Mouse (Mus musculus): ENCODE results near the gene Farsb. TPM values are rescaled to one million over a fixed set of nuclear protein-coding genes. Genes with fewer than 3 reads are reported as not detected.

The Farsb gene
- polyA plus RNA-seq, 2 experiments = 60.3 to 124 TPM

- ATAC-seq (ENCODE audit: low FRiP score, low read depth) (no peak), DNase-seq (ENCODE audit: low spot score) (no peak)
- WGBS = 90% methylated on average over 8 of the region's 8 CpGs
- Histone ChIP-seq H3K27ac (replicated peaks; ENCODE audit: low read depth, low read length) (no peak overlapping the region), H3K9me3 (ENCODE audit: control insufficient read depth, low read length) (no peaks in the 10 kb centered on the region), H3K4me3 (replicated peaks; ENCODE audit: low read length) (no peak overlapping the region), H3K36me3 (ENCODE audit: control insufficient read depth, insufficient read depth, low read length) (peaks cover 44% of the 10 kb centered on the region), H3K4me1 (ENCODE audit: control insufficient read depth, insufficient read depth, low read length) (no peaks in the 10 kb centered on the region), H3K9ac (ENCODE audit: low read depth, low read length, severe bottlenecking) (no peak overlapping the region), H3K27me3 (ENCODE audit: control insufficient read depth, insufficient read depth, low read length) (no peaks in the 10 kb centered on the region), H3K4me2 (replicated peaks; ENCODE audit: low read depth, low read length, severe bottlenecking) (no peak overlapping the region)
- no peak for TF ChIP-seq POLR2A (IDR thresholded peaks at IDR 0.05; ENCODE audit: borderline replicate concordance, extremely low read depth, insufficient read depth, insufficient read length)
These were observed 48.0 kb downstream of the Farsb start for GRCm38 (mm10) chr1:78440716-78441115.

GRCm38 (mm10) chr1:78437150-78437549, 51.5 kb downstream of the Farsb start:
- whole genome bisulfite sequencing = 81% methylated on average over 3 of the region's 3 CpGs
- H3K27ac ChIP-seq (replicated peaks; ENCODE audit: low read depth, low read length) = no peak overlapping the region
- DNase-seq (ENCODE audit: low spot score) (no peak), ATAC-seq (ENCODE audit: low FRiP score, low read depth) (no peak)
- no peaks in the 10 kb centered on the region for H3K4me1 ChIP-seq (ENCODE audit: control insufficient read depth, insufficient read depth, low read length)
- no peaks in the 10 kb centered on the region for H3K9me3 ChIP-seq (ENCODE audit: control insufficient read depth, low read length)
- H3K27me3 ChIP-seq (ENCODE audit: control insufficient read depth, insufficient read depth, low read length) = no peaks in the 10 kb centered on the region
- H3K36me3 ChIP-seq (ENCODE audit: control insufficient read depth, insufficient read depth, low read length) = peaks cover 22% of the 10 kb centered on the region
- TF ChIP-seq POLR2A (IDR thresholded peaks at IDR 0.05; ENCODE audit: borderline replicate concordance, extremely low read depth, insufficient read depth, insufficient read length) = no peak
- H3K9ac ChIP-seq (ENCODE audit: low read depth, low read length, severe bottlenecking) = no peak overlapping the region
- no peak overlapping the region for H3K4me2 ChIP-seq (replicated peaks; ENCODE audit: low read depth, low read length, severe bottlenecking)
- no peak overlapping the region for H3K4me3 ChIP-seq (replicated peaks; ENCODE audit: low read length)

- 91% methylated on average over 1 of the region's 1 CpGs for WGBS
- no peak for TF ChIP-seq POLR2A (IDR thresholded peaks at IDR 0.05; ENCODE audit: borderline replicate concordance, extremely low read depth, insufficient read depth, insufficient read length)
- ATAC-seq (ENCODE audit: low FRiP score, low read depth) = no peak
- Histone ChIP-seq H3K9ac (ENCODE audit: low read depth, low read length, severe bottlenecking) (no peak overlapping the region), H3K27me3 (ENCODE audit: control insufficient read depth, insufficient read depth, low read length) (no peaks in the 10 kb centered on the region), H3K9me3 (ENCODE audit: control insufficient read depth, low read length) (no peaks in the 10 kb centered on the region), H3K27ac (replicated peaks; ENCODE audit: low read depth, low read length) (no peak overlapping the region), H3K4me1 (ENCODE audit: control insufficient read depth, insufficient read depth, low read length) (no peaks in the 10 kb centered on the region), H3K4me2 (replicated peaks; ENCODE audit: low read depth, low read length, severe bottlenecking) (no peak overlapping the region), H3K4me3 (replicated peaks; ENCODE audit: low read length) (no peak overlapping the region), H3K36me3 (ENCODE audit: control insufficient read depth, insufficient read depth, low read length) (peaks cover 18% of the 10 kb centered on the region)
- no peak for DNase-seq (ENCODE audit: low spot score)
These were observed 52.3 kb downstream of the Farsb start for GRCm38 (mm10) chr1:78436445-78436844.

- Histone ChIP-seq H3K27ac (replicated peaks; ENCODE audit: low read depth, low read length) (no peak overlapping the region), H3K4me2 (replicated peaks; ENCODE audit: low read depth, low read length, severe bottlenecking) (no peak overlapping the region), H3K9me3 (ENCODE audit: control insufficient read depth, low read length) (no peaks in the 10 kb centered on the region), H3K36me3 (ENCODE audit: control insufficient read depth, insufficient read depth, low read length) (peaks cover 17% of the 10 kb centered on the region), H3K9ac (ENCODE audit: low read depth, low read length, severe bottlenecking) (no peak overlapping the region), H3K4me3 (replicated peaks; ENCODE audit: low read length) (no peak overlapping the region), H3K4me1 (ENCODE audit: control insufficient read depth, insufficient read depth, low read length) (no peaks in the 10 kb centered on the region), H3K27me3 (ENCODE audit: control insufficient read depth, insufficient read depth, low read length) (no peaks in the 10 kb centered on the region)
- 67% methylated on average over 2 of the region's 2 CpGs for WGBS
- no peak for TF ChIP-seq POLR2A (IDR thresholded peaks at IDR 0.05; ENCODE audit: borderline replicate concordance, extremely low read depth, insufficient read depth, insufficient read length)
- DNase-seq (ENCODE audit: low spot score) = no peak
- no peak for ATAC-seq (ENCODE audit: low FRiP score, low read depth)
These were observed 52.7 kb downstream of the Farsb start for GRCm38 (mm10) chr1:78435967-78436366.

- 92% methylated on average over 9 of the region's 9 CpGs for WGBS
- no peaks in the 10 kb centered on the region for H3K27me3 ChIP-seq (ENCODE audit: control insufficient read depth, insufficient read depth, low read length)
- H3K27ac ChIP-seq (replicated peaks; ENCODE audit: low read depth, low read length) = no peak overlapping the region
- peaks cover 7% of the 10 kb centered on the region for H3K36me3 ChIP-seq (ENCODE audit: control insufficient read depth, insufficient read depth, low read length)
- no peak overlapping the region for H3K9ac ChIP-seq (ENCODE audit: low read depth, low read length, severe bottlenecking)
- no peak for ATAC-seq (ENCODE audit: low FRiP score, low read depth)
- no peaks in the 10 kb centered on the region for H3K4me1 ChIP-seq (ENCODE audit: control insufficient read depth, insufficient read depth, low read length)
- no peaks in the 10 kb centered on the region for H3K9me3 ChIP-seq (ENCODE audit: control insufficient read depth, low read length)
- no peak overlapping the region for H3K4me3 ChIP-seq (replicated peaks; ENCODE audit: low read length)
- no peak for DNase-seq (ENCODE audit: low spot score)
- no peak for TF ChIP-seq POLR2A (IDR thresholded peaks at IDR 0.05; ENCODE audit: borderline replicate concordance, extremely low read depth, insufficient read depth, insufficient read length)
- no peak overlapping the region for H3K4me2 ChIP-seq (replicated peaks; ENCODE audit: low read depth, low read length, severe bottlenecking)
These were observed 55.2 kb downstream of the Farsb start for GRCm38 (mm10) chr1:78433472-78433871.

- DNase-seq (ENCODE audit: low spot score) = no peak
- no peaks in the 10 kb centered on the region for H3K27me3 ChIP-seq (ENCODE audit: control insufficient read depth, insufficient read depth, low read length)
- no peaks in the 10 kb centered on the region for H3K9me3 ChIP-seq (ENCODE audit: control insufficient read depth, low read length)
- no peak for ATAC-seq (ENCODE audit: low FRiP score, low read depth)
- WGBS = 77% methylated on average over 11 of the region's 11 CpGs
- H3K36me3 ChIP-seq (ENCODE audit: control insufficient read depth, insufficient read depth, low read length) = peaks cover 13% of the 10 kb centered on the region
- no peak overlapping the region for H3K4me3 ChIP-seq (replicated peaks; ENCODE audit: low read length)
- no peak for TF ChIP-seq POLR2A (IDR thresholded peaks at IDR 0.05; ENCODE audit: borderline replicate concordance, extremely low read depth, insufficient read depth, insufficient read length)
- H3K9ac ChIP-seq (ENCODE audit: low read depth, low read length, severe bottlenecking) = no peak overlapping the region
- no peak overlapping the region for H3K27ac ChIP-seq (replicated peaks; ENCODE audit: low read depth, low read length)
- no peak overlapping the region for H3K4me2 ChIP-seq (replicated peaks; ENCODE audit: low read depth, low read length, severe bottlenecking)
- peaks cover 9% of the 10 kb centered on the region for H3K4me1 ChIP-seq (ENCODE audit: control insufficient read depth, insufficient read depth, low read length)
These were observed 59.8 kb downstream of the Farsb start for GRCm38 (mm10) chr1:78428851-78429250.
